ENCODE assay signal across 21 mouse cellular contexts in the genomic region with DNA sequence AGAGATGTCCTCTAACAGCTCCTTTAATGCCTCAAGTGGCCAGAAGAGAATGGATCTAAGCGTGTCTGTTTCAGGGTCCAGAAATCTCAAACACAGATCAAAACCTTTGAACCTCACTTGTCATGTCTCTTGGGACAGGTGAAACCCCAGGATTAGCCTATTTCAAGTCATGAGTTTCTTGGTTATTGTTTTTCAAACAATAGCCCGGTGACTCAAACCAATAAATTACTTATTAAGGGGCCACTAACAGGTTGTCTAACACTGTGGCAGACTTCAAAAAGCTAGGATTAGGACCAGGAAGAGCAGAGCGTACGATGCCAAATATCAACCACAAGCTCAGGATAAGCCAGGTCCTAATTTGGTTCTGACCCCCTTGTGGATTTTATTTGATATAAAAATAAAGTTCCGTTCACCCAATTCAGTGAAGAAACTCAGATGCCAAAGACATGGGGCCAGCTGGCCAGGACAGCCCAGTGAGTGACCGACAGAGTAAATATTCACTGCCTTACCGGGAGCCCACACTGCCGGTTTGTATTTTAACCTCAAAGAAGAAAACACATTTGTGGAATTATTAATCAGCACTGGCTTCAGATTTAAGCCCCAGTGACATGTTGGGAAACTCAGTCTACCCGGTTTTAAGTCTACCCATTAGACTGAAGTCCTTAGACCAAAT. TPM values are rescaled to one million over a fixed set of nuclear protein-coding genes. Genes with fewer than 3 reads are reported as not detected.
DNase-seq lines count a peak whose midpoint lies in the region; ATAC-seq and TF ChIP-seq lines count a peak whose summit lies in the region.
"Had no signal": no experiment of that assay in that cellular context is flagged by ENCODE, and none has a peak within 500 bp of the region (broad histone marks: within the 10 kb centered on the region; RNA-seq: fewer than 3 reads in every experiment).

No protein-coding gene starts in this region.

- no peaks in the 10 kb centered on the region for H3K9me3 ChIP-seq in kidney, embryonic 14.5 days (ENCODE audit: control insufficient read depth, low read length)
- H3K9me3 ChIP-seq in intestine, embryonic 15.5 days: no peaks in the 10 kb centered on the region
- H3K9me3 ChIP-seq in kidney, embryonic 15.5 days (replicated peaks): no peaks in the 10 kb centered on the region
- H3K9me3 ChIP-seq in liver, postnatal 0 days (ENCODE audit: low read length): no peaks in the 10 kb centered on the region
- no peaks in the 10 kb centered on the region for H3K9me3 ChIP-seq in forebrain, embryonic 14.5 days (replicated peaks; ENCODE audit: control insufficient read depth, low read length)
- H3K9me3 ChIP-seq: forebrain, embryonic 10.5 days; heart, embryonic 15.5 days; hindbrain, embryonic 15.5 days; limb, embryonic 13.5 days; midbrain, embryonic 12.5 days had no signal

- 77% methylated on average over 9 of the region's 9 CpGs for WGBS in kidney, embryonic 14.5 days
- 67% methylated on average over 9 of the region's 9 CpGs for WGBS in intestine, embryonic 15.5 days
- WGBS in kidney, embryonic 15.5 days: 70% methylated on average over 9 of the region's 9 CpGs
- WGBS in liver, postnatal 0 days (ENCODE audit: insufficient replicate concordance): 56% methylated on average over 9 of the region's 9 CpGs
- 95% methylated on average over 9 of the region's 9 CpGs for WGBS in forebrain, embryonic 14.5 days

- H3K4me2 ChIP-seq in kidney, embryonic 14.5 days (replicated peaks; ENCODE audit: low read depth, low read length): no peak overlapping the region
- no peak overlapping the region for H3K4me2 ChIP-seq in intestine, embryonic 15.5 days (replicated peaks)
- H3K4me2 ChIP-seq in kidney, embryonic 15.5 days: no peak overlapping the region
- no peak overlapping the region for H3K4me2 ChIP-seq in liver, postnatal 0 days (ENCODE audit: low read depth, low read length)
- H3K4me2 ChIP-seq in forebrain, embryonic 14.5 days (ENCODE audit: low read length): no peak overlapping the region
- H3K4me2 ChIP-seq: heart, embryonic 15.5 days; hindbrain, embryonic 15.5 days; limb, embryonic 13.5 days; lung, embryonic 14.5 days; midbrain, embryonic 12.5 days had no signal

- no peak for TF ChIP-seq CTCF in liver, postnatal 0 days (IDR thresholded peaks at IDR 0.05; ENCODE audit: low read depth)

- H3K4me1 ChIP-seq in kidney, embryonic 14.5 days (ENCODE audit: control insufficient read depth, insufficient read depth, low read length): peaks cover 5% of the 10 kb centered on the region; the same call in 1 of the 2 replicates
- no peaks in the 10 kb centered on the region; the same call in 1 of the 2 replicates for H3K4me1 ChIP-seq in intestine, embryonic 15.5 days (replicated peaks)
- peaks cover 40% of the 10 kb centered on the region for H3K4me1 ChIP-seq in kidney, embryonic 15.5 days
- peaks cover 30% of the 10 kb centered on the region for H3K4me1 ChIP-seq in liver, postnatal 0 days (ENCODE audit: insufficient read depth)
- no peaks in the 10 kb centered on the region for H3K4me1 ChIP-seq in forebrain, embryonic 14.5 days (ENCODE audit: control insufficient read depth, insufficient read depth, low read length)
- H3K4me1 ChIP-seq: midbrain, embryonic 12.5 days had no signal

- DNase-seq in kidney, adult 18-20 months: peak; percentile 61
- no peak for DNase-seq in liver, postnatal 0 days
- no peak for DNase-seq in cerebellum, postnatal 36 days
- DNase-seq in forebrain, embryonic 14.5 days (ENCODE audit: low spot score): no peak
- no peak for DNase-seq in frontal cortex, postnatal 36 days (ENCODE audit: low spot score in 2 of 2)
- DNase-seq: adrenal gland, postnatal 25 days; cerebellum, adult 11 months; cerebellum, postnatal 10 days; heart, postnatal 4 days; lung, embryonic 14.5 days; right cerebral cortex, postnatal 25 days; spleen, adult 18-20 months; thymus, postnatal 14 days had no signal

- H3K9ac ChIP-seq in kidney, embryonic 14.5 days (ENCODE audit: low read depth, low read length): no peak overlapping the region
- no peak overlapping the region for H3K9ac ChIP-seq in intestine, embryonic 15.5 days
- no peak overlapping the region for H3K9ac ChIP-seq in kidney, embryonic 15.5 days
- H3K9ac ChIP-seq in liver, postnatal 0 days (replicated peaks): no peak overlapping the region
- H3K9ac ChIP-seq in forebrain, embryonic 14.5 days (ENCODE audit: low read length): no peak overlapping the region
- H3K9ac ChIP-seq: heart, embryonic 15.5 days; hindbrain, embryonic 15.5 days; limb, embryonic 13.5 days; lung, embryonic 14.5 days; midbrain, embryonic 12.5 days had no signal

- no peaks in the 10 kb centered on the region for H3K27me3 ChIP-seq in kidney, embryonic 14.5 days (ENCODE audit: control insufficient read depth, insufficient read depth, low read length)
- H3K27me3 ChIP-seq in intestine, embryonic 15.5 days (replicated peaks): no peaks in the 10 kb centered on the region
- no peaks in the 10 kb centered on the region for H3K27me3 ChIP-seq in kidney, embryonic 15.5 days
- H3K27me3 ChIP-seq in liver, postnatal 0 days (ENCODE audit: insufficient read depth, low read length): no peaks in the 10 kb centered on the region
- H3K27me3 ChIP-seq in forebrain, embryonic 14.5 days (replicated peaks; ENCODE audit: control insufficient read depth, insufficient read depth, low read length): no peaks in the 10 kb centered on the region
- H3K27me3 ChIP-seq: heart, embryonic 15.5 days; hindbrain, embryonic 15.5 days; limb, embryonic 13.5 days; midbrain, embryonic 12.5 days had no signal

- H3K36me3 ChIP-seq in kidney, embryonic 14.5 days (ENCODE audit: control insufficient read depth, insufficient read depth, low read length): peaks cover 10% of the 10 kb centered on the region; the same call in 1 of the 2 replicates
- no peaks in the 10 kb centered on the region for H3K36me3 ChIP-seq in intestine, embryonic 15.5 days
- H3K36me3 ChIP-seq in kidney, embryonic 15.5 days: peaks cover 26% of the 10 kb centered on the region
- H3K36me3 ChIP-seq in liver, postnatal 0 days (replicated peaks; ENCODE audit: insufficient read depth, low read length): peaks cover 7% of the 10 kb centered on the region; the same call in 1 of the 2 replicates
- H3K36me3 ChIP-seq in forebrain, embryonic 14.5 days (ENCODE audit: control insufficient read depth, insufficient read depth, low read length): no peaks in the 10 kb centered on the region
- H3K36me3 ChIP-seq: forebrain, embryonic 10.5 days; heart, embryonic 15.5 days; midbrain, embryonic 12.5 days had no signal

- H3K4me3 ChIP-seq in kidney, embryonic 14.5 days (ENCODE audit: low read length): no peak overlapping the region
- no peak overlapping the region for H3K4me3 ChIP-seq in intestine, embryonic 15.5 days (replicated peaks)
- no peak overlapping the region for H3K4me3 ChIP-seq in kidney, embryonic 15.5 days (replicated peaks)
- H3K4me3 ChIP-seq in liver, postnatal 0 days (ENCODE audit: low read depth, low read length): no peak overlapping the region
- H3K4me3 ChIP-seq in forebrain, embryonic 14.5 days (ENCODE audit: low read depth, low read length): no peak overlapping the region
- H3K4me3 ChIP-seq: forebrain, embryonic 10.5 days; heart, embryonic 15.5 days; hindbrain, embryonic 15.5 days; limb, embryonic 13.5 days; midbrain, embryonic 12.5 days had no signal

- TF ChIP-seq EP300 in liver, postnatal 0 days (IDR thresholded peaks at IDR 0.05; ENCODE audit: low read depth): no peak

- no peak overlapping the region for H3K27ac ChIP-seq in kidney, embryonic 14.5 days (ENCODE audit: low read depth, low read length)
- H3K27ac ChIP-seq in intestine, embryonic 15.5 days: no peak overlapping the region
- peak overlapping the region; percentile 75 for H3K27ac ChIP-seq in kidney, embryonic 15.5 days
- peak overlapping the region; percentile 67 for H3K27ac ChIP-seq in liver, postnatal 0 days (ENCODE audit: low read depth)
- no peak overlapping the region for H3K27ac ChIP-seq in forebrain, embryonic 14.5 days (ENCODE audit: low read depth, low read length)
- H3K27ac ChIP-seq: forebrain, embryonic 10.5 days; heart, embryonic 15.5 days; hindbrain, embryonic 15.5 days; limb, embryonic 13.5 days; midbrain, embryonic 12.5 days had no signal

- no peak for ATAC-seq in kidney, embryonic 14.5 days (ENCODE audit: low FRiP score, low TSS enrichment)
- peak; percentile 37 for ATAC-seq in intestine, embryonic 15.5 days
- peak; percentile 30 for ATAC-seq in kidney, embryonic 15.5 days (replicated peaks; ENCODE audit: low FRiP score)
- ATAC-seq in liver, postnatal 0 days: peak; percentile 35; the same call in 1 of the 2 replicates
- no peak for ATAC-seq in forebrain, embryonic 14.5 days

RNA-seq across cellular contexts. Expression of gene Arid5b, which starts 15.1 kb away (rescaled TPM):
- 36.1 and 42.9 TPM in 2 replicates for polyA plus RNA-seq in kidney, embryonic 14.5 days (2014; fragmentation: Nextera tagmentation; extraction: Ambion mirVana)
- polyA plus RNA-seq in intestine, embryonic 15.5 days (2015; fragmentation: Nextera tagmentation; extraction: Ambion mirVana): 27.2 and 29.0 TPM in 2 replicates
- 35.8 and 38.6 TPM in 2 replicates for polyA plus RNA-seq in kidney, embryonic 15.5 days (2015; fragmentation: Nextera tagmentation; extraction: Ambion mirVana)
- 8.1 and 12.2 TPM in 2 replicates for polyA plus RNA-seq in liver, postnatal 0 days (2015; fragmentation: Nextera tagmentation; extraction: Ambion mirVana)
- polyA plus RNA-seq in forebrain, embryonic 14.5 days (2014; fragmentation: Nextera tagmentation; extraction: Ambion mirVana): 10.6 and 13.0 TPM in 2 replicates

Comparison
In these comparisons a context has a peak if more than half of its experiments do, and no peak if none do; other contexts are left out.
1. ATAC-seq: peak in intestine, embryonic 15.5 days (single experiment), kidney, embryonic 15.5 days (single experiment) and liver, postnatal 0 days (single experiment); none in kidney, embryonic 14.5 days (single experiment) and forebrain, embryonic 14.5 days (single experiment).
2. H3K27ac ChIP-seq: peak in kidney, embryonic 15.5 days (single experiment) and liver, postnatal 0 days (single experiment); none in kidney, embryonic 14.5 days (single experiment), intestine, embryonic 15.5 days (single experiment) and forebrain, embryonic 14.5 days (single experiment).